Mouse (Mus musculus) testis, adult 2 months (tissue): ENCODE results near the gene Phf1.

Experiments
- CTCF ChIP-seq: fragments of 200-500 bp; IDR thresholded peaks from 2 replicates; pipeline ENCODE4 v1.5.1; 2012; ENCODE audit warnings: low read depth, mild to moderate bottlenecking, inconsistent platforms, low read length, moderate library complexity; ENCODE audit not compliant: control insufficient read depth, insufficient read depth, insufficient replicate concordance
- POLR2A ChIP-seq: fragments of 200-500 bp; IDR thresholded peaks from 2 replicates; pipeline ENCODE4 v1.6.1; 2012; ENCODE audit warnings: low read depth, mild to moderate bottlenecking, inconsistent platforms, low read length, moderate library complexity; ENCODE audit not compliant: control insufficient read depth

DNA sequence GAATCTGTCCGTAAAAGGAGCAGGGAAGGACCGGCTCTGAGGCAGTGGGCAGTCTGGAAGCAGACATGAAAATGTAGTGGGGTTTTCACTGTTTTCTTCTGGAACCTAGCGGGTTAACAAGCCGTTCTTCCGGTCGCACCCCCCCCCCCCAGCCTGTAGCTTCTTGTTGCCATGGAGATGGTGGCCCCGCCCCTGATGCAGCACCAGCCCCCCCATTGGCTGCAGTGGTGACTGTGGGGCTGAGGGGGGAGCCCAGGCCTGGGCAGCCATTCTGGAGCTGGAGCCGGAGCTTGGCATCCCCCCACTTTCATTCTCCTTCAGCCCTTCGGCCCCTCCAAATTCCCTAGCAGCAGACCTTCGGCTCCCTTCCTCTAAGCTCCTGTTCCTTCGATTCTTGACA, 18.6 kb downstream of the Phf1 start:
- no peak for TF ChIP-seq POLR2A
- no peak for TF ChIP-seq CTCF
